Mouse (Mus musculus): Measurements from ENCODE around the gene Fam172a. TPM values are rescaled to one million over a fixed set of nuclear protein-coding genes. Genes with fewer than 3 reads are reported as not detected.

The Fam172a gene
- polyA plus RNA-seq, 1 experiment from 2014 or later: 32.9 TPM

- Histone ChIP-seq H3K36me3 (no peaks in the 10 kb centered on the region), H3K27me3 (ENCODE audit: low read depth, poor library complexity, severe bottlenecking) (peaks cover 51% of the 10 kb centered on the region), H3K9me3 (replicated peaks) (no peaks in the 10 kb centered on the region), H3K4me3 (peak overlapping the region; percentile 59), H3K27ac (replicated peaks) (peak overlapping the region; percentile 89), H3K4me1 (peaks cover 84% of the 10 kb centered on the region)
- DNase-seq (ENCODE audit: low spot score): peak; percentile 74
- 2% methylated on average over 12 of the region's 12 CpGs for WGBS
Observed at GRCm38 (mm10) chr13:78209611-78210028, 507.8 kb downstream of the Fam172a start.

GRCm38 (mm10) chr13:78210029-78210747, 508.4 kb downstream of the Fam172a start:
- peaks cover 78% of the 10 kb centered on the region for H3K4me1 ChIP-seq
- no peaks in the 10 kb centered on the region for H3K9me3 ChIP-seq (replicated peaks)
- H3K4me3 ChIP-seq: peak overlapping the region; percentile 59
- H3K27me3 ChIP-seq (ENCODE audit: low read depth, poor library complexity, severe bottlenecking): peaks cover 50% of the 10 kb centered on the region
- peak overlapping the region; percentile 89 for H3K27ac ChIP-seq (replicated peaks)
- H3K36me3 ChIP-seq: no peaks in the 10 kb centered on the region
- peak; percentile 61 for DNase-seq (ENCODE audit: low spot score)
- WGBS: under 1% methylated on average over 38 of the region's 38 CpGs

DNA sequence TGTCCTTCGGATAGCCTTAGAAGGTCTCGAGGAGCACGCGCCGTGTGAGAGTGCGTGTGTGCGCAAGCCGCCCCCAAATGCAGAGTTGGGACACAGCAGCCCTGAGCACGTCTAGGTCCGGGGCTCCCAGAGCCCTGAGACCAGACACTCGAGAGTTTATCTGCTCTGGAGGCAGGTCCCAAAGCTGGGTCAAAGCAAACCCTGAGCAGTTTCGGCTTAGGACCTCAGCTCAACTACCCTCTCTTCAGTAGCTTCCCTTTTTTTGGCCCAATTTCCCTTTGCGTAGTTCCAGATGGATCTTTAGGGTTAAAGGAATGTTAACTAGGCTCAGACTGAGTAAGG, 508.9 kb downstream of the Fam172a start:
- H3K27me3 ChIP-seq (ENCODE audit: low read depth, poor library complexity, severe bottlenecking): peaks cover 46% of the 10 kb centered on the region
- H3K4me1 ChIP-seq: peaks cover 73% of the 10 kb centered on the region
- H3K36me3 ChIP-seq: no peaks in the 10 kb centered on the region
- no peaks in the 10 kb centered on the region for H3K9me3 ChIP-seq (replicated peaks)
- DNase-seq (ENCODE audit: low spot score): no peak
- peak overlapping the region; percentile 89 for H3K27ac ChIP-seq (replicated peaks)
- H3K4me3 ChIP-seq: peak overlapping the region; percentile 59
- WGBS: 4% methylated on average over 13 of the region's 13 CpGs

DNA sequence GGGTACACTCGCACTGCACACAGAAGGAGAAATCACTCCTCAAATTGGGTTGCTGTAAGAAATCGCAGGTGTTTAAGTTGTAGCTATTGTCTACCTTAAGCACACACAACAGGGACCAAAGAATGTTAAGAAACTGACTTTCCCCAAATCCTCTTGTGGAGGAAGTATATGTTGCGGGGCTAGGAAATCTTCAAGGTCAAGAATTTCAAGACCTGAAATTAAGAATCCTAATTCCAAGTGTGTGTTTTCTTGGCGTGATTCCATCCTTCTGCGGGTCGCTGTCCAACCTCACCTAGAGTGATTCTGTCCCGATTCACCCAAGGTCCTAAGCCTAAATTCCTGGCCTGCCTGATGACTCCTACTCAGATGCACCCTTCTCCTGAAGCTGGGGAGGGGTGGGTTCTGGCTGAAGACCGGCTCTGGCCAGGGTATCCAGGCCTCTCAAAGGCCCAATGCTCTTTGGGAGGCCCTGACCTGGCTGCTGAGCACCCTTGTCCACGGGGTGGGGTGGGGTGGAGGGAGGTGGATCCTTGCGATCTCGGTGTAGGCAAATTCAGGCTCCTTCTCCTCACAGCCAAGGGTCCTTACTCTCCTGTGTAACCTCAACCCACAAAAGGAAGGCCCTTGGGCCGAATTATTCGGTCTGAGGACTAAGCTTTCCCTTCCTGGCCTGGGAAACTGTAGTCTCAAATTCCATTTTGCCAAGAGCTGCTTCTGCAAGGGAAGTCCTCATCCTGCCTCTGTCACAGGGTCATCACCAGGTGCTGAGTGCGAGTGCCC, 509.6 kb downstream of the Fam172a start:
- Histone ChIP-seq H3K27me3 (ENCODE audit: low read depth, poor library complexity, severe bottlenecking) (peaks cover 39% of the 10 kb centered on the region), H3K27ac (replicated peaks) (peak overlapping the region; percentile 89), H3K4me3 (0 out of 2 replicates have a peak overlapping the region, but pooled peaks have one; percentile 24), H3K36me3 (peaks cover 2% of the 10 kb centered on the region; the same call in 1 of the 2 replicates), H3K4me1 (peaks cover 66% of the 10 kb centered on the region), H3K9me3 (replicated peaks) (no peaks in the 10 kb centered on the region)
- WGBS: 19% methylated on average over 14 of the region's 14 CpGs
- DNase-seq (ENCODE audit: low spot score): peak; percentile 25

GRCm38 (mm10) chr13:78212111-78212510, 510.3 kb downstream of the Fam172a start:
- peaks cover 59% of the 10 kb centered on the region for H3K4me1 ChIP-seq
- peak overlapping the region; percentile 89; the same call in 1 of the 2 replicates for H3K27ac ChIP-seq (replicated peaks)

GRCm38 (mm10) chr13:78213155-78213554, 511.3 kb downstream of the Fam172a start:
- Histone ChIP-seq H3K27me3 (ENCODE audit: low read depth, poor library complexity, severe bottlenecking) (peaks cover 39% of the 10 kb centered on the region), H3K36me3 (peaks cover 13% of the 10 kb centered on the region; the same call in 1 of the 2 replicates), H3K4me1 (peaks cover 48% of the 10 kb centered on the region), H3K4me3 (no peak overlapping the region), H3K9me3 (replicated peaks) (no peaks in the 10 kb centered on the region), H3K27ac (replicated peaks) (no peak overlapping the region)
- 54% methylated on average over 2 of the region's 2 CpGs for WGBS
- no peak for DNase-seq (ENCODE audit: low spot score)

More at GRCm38 (mm10) chr13:78212111-78212510, 510.3 kb downstream of the Fam172a start:
- H3K27me3 ChIP-seq (ENCODE audit: low read depth, poor library complexity, severe bottlenecking): peaks cover 39% of the 10 kb centered on the region
- DNase-seq (ENCODE audit: low spot score): no peak
- peaks cover 9% of the 10 kb centered on the region; the same call in 1 of the 2 replicates for H3K36me3 ChIP-seq
- H3K9me3 ChIP-seq (replicated peaks): no peaks in the 10 kb centered on the region
- 44% methylated on average over 15 of the region's 15 CpGs for WGBS
- no peak overlapping the region for H3K4me3 ChIP-seq

DNA sequence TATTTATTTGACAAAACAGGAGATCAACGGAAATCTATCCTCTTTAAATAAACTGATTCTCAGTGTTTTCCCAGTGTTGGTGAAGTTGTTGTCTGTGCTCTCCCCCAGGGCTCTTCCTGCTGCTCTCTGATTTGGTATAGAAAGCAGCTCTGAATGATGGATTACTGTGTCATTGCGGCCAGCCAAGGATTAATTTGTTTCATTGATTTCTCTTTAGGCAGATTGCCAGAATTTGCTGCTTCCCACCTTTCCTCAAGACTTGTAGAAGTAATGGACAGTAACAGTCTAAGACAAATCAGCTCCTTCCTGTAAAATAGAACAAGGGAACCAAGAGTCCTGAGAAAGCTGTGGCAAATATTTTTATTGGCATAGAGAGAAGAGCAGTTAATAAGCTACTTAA, 513.4 kb downstream of the Fam172a start:
- Histone ChIP-seq H3K27ac (replicated peaks) (no peak overlapping the region), H3K4me3 (no peak overlapping the region), H3K36me3 (peaks cover 25% of the 10 kb centered on the region), H3K27me3 (ENCODE audit: low read depth, poor library complexity, severe bottlenecking) (peaks cover 36% of the 10 kb centered on the region), H3K9me3 (replicated peaks) (peaks cover 7% of the 10 kb centered on the region; the same call in 1 of the 2 replicates), H3K4me1 (peaks cover 28% of the 10 kb centered on the region)
- no peak for DNase-seq (ENCODE audit: low spot score)
- WGBS: 48% methylated on average over 2 of the region's 2 CpGs

Measured in midbrain, embryonic 10.5 days (tissue).